Mouse (Mus musculus) retina, adult 2 months (tissue): ENCODE measurements around the gene Kifc5b.

Experiments used
- DNase-seq: peaks from one replicate; pipeline ENCODE4 v3.0.0-alpha.2; 2012; ENCODE audit warnings: low read depth, low spot score

Kifc5b gene

GRCm38 (mm10) chr17:26947231-26948100 is 30.6 kb downstream of the Kifc5b start:
- DNase-seq = no peak

DNA sequence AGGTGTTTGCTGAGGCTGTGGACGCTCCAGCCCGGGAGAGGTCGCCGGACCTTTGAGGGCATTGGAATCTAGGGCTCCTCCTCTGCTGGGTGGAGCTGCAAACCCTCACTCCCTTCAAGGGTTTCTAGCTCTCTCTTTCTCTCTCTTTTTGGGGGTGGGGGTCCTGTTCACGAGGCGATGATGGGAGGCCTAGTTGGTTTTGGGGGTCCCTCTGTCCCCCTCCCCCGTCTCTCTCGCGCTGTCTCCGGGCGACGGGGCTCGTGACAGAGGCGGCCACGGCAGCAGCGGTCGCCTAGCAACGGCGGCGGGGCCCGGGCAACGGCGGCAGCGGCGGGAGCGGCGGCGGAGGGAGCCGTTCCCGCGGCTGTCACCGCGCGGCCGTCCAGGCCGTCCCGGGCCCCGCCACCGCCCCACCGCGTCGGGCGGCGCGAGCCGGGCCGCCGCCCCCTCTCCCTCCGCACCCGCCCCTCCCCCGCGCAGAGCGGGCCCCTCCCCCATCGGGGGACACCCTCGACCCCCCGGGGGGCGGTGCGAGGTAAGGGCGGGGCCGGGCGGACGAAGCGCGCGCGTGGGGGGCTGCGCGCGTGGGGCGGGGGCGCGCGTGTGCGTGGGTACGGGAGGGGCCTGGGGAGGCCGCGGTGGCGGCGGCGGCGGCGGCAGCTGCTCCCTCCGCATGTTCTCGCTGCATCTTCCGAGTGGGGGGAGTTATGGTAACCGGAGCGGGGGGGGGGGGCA is 31.6 kb downstream of the Kifc5b start:
- DNase-seq = no peak

- DNase-seq = no peak
These were observed 32.2 kb downstream of the Kifc5b start for GRCm38 (mm10) chr17:26949051-26949577.

DNA sequence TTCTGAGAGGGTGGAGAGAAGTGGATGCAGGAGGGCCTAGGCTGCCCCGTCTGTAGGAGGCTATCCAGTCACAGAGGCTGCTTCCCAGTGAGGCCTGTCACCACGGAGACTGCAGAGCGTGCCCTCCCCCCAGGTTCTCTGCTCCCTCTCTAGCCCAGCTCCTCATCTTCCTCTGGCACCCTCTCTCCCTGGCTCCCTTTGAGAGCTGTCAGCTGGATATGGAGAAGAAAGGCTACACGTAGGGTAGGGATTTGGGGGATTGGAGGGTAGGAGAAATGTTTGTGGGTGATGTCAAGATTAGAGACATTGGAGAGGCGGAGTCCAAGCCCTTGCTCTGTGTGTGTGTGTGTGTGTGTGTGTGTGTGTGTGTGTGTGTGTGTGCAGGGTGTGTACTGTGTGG is 33.0 kb downstream of the Kifc5b start:
- DNase-seq = no peak

GRCm38 (mm10) chr17:26950560-26951288 is 33.8 kb downstream of the Kifc5b start:
- no peak for DNase-seq

GRCm38 (mm10) chr17:26951406-26951805 is 34.5 kb downstream of the Kifc5b start:
- no peak for DNase-seq

- no peak for DNase-seq
These were observed 35.3 kb downstream of the Kifc5b start for GRCm38 (mm10) chr17:26951952-26952877.

DNA sequence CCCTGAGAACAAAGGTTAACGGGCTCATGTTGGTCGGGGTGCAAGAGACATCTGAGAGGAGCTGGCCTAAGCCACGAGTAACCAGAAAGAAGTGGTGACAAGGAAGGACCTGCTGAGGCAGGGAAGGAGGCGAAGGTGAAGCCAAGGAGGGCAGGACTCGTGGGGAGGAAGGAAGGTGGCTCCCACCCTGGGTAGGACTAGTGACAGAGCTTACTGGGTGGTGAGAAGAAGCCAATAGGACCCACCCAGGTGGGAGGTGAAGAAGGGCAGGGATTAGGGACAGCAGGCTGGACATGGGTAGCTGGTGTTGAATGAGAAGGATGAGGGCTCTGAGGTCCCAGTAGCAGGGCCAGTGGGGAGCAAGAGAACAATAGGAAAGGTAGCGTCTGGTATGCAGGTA is 36.3 kb downstream of the Kifc5b start:
- DNase-seq = no peak

DNA sequence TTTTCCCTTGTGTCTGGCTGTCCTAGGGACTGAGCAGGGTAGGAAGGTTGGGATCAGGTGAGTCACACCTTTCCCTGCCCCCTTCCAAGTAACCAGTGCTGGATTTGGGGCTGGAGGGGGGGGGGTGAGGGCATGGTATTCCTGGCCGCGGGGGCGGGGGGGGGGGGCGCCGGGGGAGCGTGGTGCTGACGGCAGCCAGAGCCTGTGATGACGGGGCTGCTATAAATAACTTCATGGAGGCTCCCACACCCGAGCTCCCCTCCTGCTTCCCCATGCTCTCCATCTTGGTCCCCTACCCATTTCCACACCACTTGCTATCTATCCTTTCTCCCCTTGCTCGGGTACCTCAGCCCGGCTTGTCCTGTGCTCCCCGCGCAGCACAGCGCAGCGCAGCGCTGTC is 36.8 kb downstream of the Kifc5b start:
- no peak for DNase-seq

DNA sequence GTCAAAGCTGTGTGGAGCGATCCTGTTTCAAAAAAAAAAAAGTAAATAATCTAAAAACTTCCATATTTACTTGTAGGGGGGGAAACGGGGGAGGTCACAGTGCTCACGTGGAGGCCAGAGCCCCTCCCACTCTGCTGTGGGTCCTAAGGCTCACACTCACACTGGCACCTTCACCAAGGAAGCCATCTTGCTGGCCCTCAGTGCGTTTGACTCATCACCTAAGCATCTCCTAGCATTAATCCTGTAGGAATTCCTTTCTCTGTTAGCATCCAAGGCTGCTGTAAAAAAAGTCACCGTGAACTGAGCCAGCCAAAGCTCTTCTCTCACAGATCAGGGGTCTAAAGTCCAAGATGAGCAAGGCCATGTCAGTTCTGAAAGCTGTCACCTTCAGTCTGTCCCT is 39.4 kb downstream of the Kifc5b start:
- DNase-seq = no peak

GRCm38 (mm10) chr17:26956895-26957294 is 40.0 kb downstream of the Kifc5b start:
- no peak for DNase-seq

GRCm38 (mm10) chr17:26957872-26958271 is 41.0 kb downstream of the Kifc5b start:
- DNase-seq = no peak

DNA sequence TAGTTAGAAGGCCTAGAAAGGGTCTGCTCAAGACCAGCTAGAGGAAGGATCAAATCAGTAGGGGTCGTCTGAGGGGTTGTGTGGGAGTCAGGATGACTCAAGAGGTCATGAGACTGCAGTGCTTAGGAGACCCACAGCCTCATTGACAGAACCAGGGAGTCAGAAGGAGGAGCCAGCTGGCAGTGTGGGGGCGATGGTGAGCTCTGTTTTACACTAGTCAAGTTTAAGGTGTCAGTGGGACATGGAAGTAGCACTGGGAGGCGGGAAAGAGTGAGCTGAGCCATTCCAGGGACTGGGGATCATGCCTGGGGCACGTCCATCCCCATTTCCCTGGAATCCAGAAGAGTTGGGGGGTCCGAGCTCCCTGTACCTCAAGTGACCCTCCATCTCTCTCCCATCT is 42.0 kb downstream of the Kifc5b start:
- no peak for DNase-seq

DNA sequence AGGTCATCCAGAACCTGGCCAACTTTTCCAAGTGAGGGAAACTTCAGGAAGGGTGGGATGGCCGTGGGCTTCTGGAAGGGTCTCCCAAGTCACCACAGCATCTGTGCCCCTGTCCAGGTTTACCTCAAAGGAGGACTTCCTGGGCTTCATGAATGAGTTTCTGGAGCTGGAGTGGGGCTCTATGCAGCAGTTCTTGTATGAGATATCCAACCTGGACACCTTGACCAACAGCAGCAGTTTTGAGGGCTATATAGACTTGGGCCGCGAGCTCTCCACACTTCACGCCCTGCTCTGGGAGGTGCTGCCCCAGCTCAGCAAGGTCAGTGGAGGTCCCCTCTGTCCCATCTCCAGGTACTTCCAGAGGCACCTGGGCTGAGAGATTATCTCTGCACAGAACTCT is 42.9 kb downstream of the Kifc5b start:
- DNase-seq = no peak

GRCm38 (mm10) chr17:26961572-26962240 is 44.8 kb downstream of the Kifc5b start:
- no peak for DNase-seq

DNA sequence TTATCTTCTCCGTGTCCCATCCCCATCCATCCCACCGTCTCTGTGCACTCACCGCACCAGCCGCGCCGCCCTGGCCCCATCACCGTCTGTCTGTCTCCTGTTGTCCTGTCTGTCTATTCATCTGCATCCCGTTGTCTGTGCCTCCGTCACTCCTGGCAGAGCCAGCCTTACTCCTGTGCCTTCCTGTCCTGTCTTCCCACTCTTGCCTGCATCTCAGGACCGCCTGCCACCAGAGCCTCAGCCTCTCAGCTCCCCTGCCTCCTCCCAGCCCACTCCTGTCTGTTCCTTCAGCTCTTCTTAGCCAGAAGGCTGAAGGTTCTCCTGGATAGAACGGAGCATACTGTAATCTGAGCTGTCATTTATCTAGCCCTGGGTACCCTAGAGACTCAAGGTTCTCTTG is 50.1 kb downstream of the Kifc5b start:
- no peak for DNase-seq

GRCm38 (mm10) chr17:26967477-26967876 is 50.6 kb downstream of the Kifc5b start:
- DNase-seq = no peak

- DNase-seq = no peak
These were observed 51.3 kb downstream of the Kifc5b start for GRCm38 (mm10) chr17:26968200-26968611.

GRCm38 (mm10) chr17:26969257-26969656 is 52.4 kb downstream of the Kifc5b start:
- no peak for DNase-seq

DNA sequence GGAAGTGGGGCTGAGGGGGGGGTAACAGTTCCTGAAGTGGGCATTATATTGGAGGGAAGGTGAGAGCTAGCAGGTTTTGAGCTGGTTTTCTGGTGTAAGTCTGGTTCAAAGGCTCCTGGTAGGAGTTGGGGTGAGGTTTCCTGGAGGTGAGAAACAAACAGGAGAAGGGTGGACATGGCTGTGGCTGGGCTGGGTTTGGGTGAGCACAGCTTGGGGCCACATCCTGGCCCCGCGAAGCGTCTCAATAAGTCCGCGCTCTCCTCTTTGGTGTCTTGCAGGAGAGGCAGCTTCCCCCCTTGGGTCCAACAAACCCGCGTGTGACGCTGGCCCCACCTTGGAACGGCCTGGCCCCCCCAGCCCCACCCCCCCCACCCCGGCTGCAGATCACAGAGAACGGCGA is 53.3 kb downstream of the Kifc5b start:
- no peak for DNase-seq
